Mouse (Mus musculus): ENCODE data around the gene Tmem97.
A peak's percentile ranks its signal among the peaks of the same experiment; 100 is the strongest.

The Tmem97 gene

GRCm38 (mm10) chr11:78513106-78513790 is 37.3 kb downstream of the Tmem97 start:
- H3K36me3 ChIP-seq (ENCODE audit: insufficient read depth, low read length) = peaks cover 70% of the 10 kb centered on the region
- H3K4me1 ChIP-seq (replicated peaks; ENCODE audit: low read depth, low read length) = peaks cover 53% of the 10 kb centered on the region
- H3K27me3 ChIP-seq (ENCODE audit: insufficient read depth, low read length) = no peaks in the 10 kb centered on the region
- TF ChIP-seq CTCF (conservative IDR thresholded peaks at IDR 0.05; ENCODE audit: low read length) = no peak
- no peak for TF ChIP-seq POU5F1 (IDR thresholded peaks at IDR 0.05; ENCODE audit: borderline replicate concordance, low read length)
- TF ChIP-seq NANOG (IDR thresholded peaks at IDR 0.05; ENCODE audit: borderline replicate concordance, low read length) = no peak
- H3K9me3 ChIP-seq (ENCODE audit: low read length) = no peaks in the 10 kb centered on the region
- peak overlapping the region; percentile 95 for H3K4me3 ChIP-seq (replicated peaks; ENCODE audit: low read length)

- Histone ChIP-seq H3K4me1 (replicated peaks; ENCODE audit: low read depth, low read length) (peaks cover 46% of the 10 kb centered on the region), H3K4me3 (replicated peaks; ENCODE audit: low read length) (peak within 1 kb of the TSS; percentile 95), H3K36me3 (ENCODE audit: insufficient read depth, low read length) (peaks cover 71% of the 10 kb centered on the region), H3K27me3 (ENCODE audit: insufficient read depth, low read length) (no peaks in the 10 kb centered on the region), H3K9me3 (ENCODE audit: low read length) (no peaks in the 10 kb centered on the region)
- no peak for TF ChIP-seq POU5F1 (IDR thresholded peaks at IDR 0.05; ENCODE audit: borderline replicate concordance, low read length)
- TF ChIP-seq CTCF (conservative IDR thresholded peaks at IDR 0.05; ENCODE audit: low read length) = no peak
- no peak for TF ChIP-seq NANOG (IDR thresholded peaks at IDR 0.05; ENCODE audit: borderline replicate concordance, low read length)
Measured at GRCm38 (mm10) chr11:78512025-78512957, 38.3 kb downstream of the Tmem97 start, which contains the start of the genes Tmem199 and Poldip2. TSS of gene Tmem199 (minus strand) at chr11:78512172. TSS of gene Poldip2 (plus strand) at chr11:78512193.

- no peak overlapping the region for H3K4me3 ChIP-seq (replicated peaks; ENCODE audit: low read length)
- peak; percentile 31; the same call in 1 of the 2 replicates for TF ChIP-seq CTCF (conservative IDR thresholded peaks at IDR 0.05; ENCODE audit: low read length)
- TF ChIP-seq NANOG (IDR thresholded peaks at IDR 0.05; ENCODE audit: borderline replicate concordance, low read length) = no peak
- H3K4me1 ChIP-seq (replicated peaks; ENCODE audit: low read depth, low read length) = peaks cover 34% of the 10 kb centered on the region
- no peaks in the 10 kb centered on the region for H3K27me3 ChIP-seq (ENCODE audit: insufficient read depth, low read length)
- H3K9me3 ChIP-seq (ENCODE audit: low read length) = no peaks in the 10 kb centered on the region
- peaks cover 73% of the 10 kb centered on the region for H3K36me3 ChIP-seq (ENCODE audit: insufficient read depth, low read length)
Measured at GRCm38 (mm10) chr11:78509148-78509547, 41.4 kb downstream of the Tmem97 start.

- Histone ChIP-seq H3K4me1 (replicated peaks; ENCODE audit: low read depth, low read length) (peaks cover 28% of the 10 kb centered on the region), H3K36me3 (ENCODE audit: insufficient read depth, low read length) (peaks cover 73% of the 10 kb centered on the region), H3K27me3 (ENCODE audit: insufficient read depth, low read length) (peaks cover 16% of the 10 kb centered on the region), H3K4me3 (replicated peaks; ENCODE audit: low read length) (no peak overlapping the region), H3K9me3 (ENCODE audit: low read length) (no peaks in the 10 kb centered on the region)
- TF ChIP-seq POU5F1 (IDR thresholded peaks at IDR 0.05; ENCODE audit: borderline replicate concordance, low read length) (no peak), CTCF (conservative IDR thresholded peaks at IDR 0.05; ENCODE audit: low read length) (no peak), NANOG (IDR thresholded peaks at IDR 0.05; ENCODE audit: borderline replicate concordance, low read length) (no peak)
Measured at GRCm38 (mm10) chr11:78505430-78505829, 45.1 kb downstream of the Tmem97 start.

GRCm38 (mm10) chr11:78502909-78503650 is 47.5 kb downstream of the Tmem97 start, which contains the start of gene Sebox:
TSS of gene Sebox (plus strand) at chr11:78503447.
- Histone ChIP-seq H3K4me3 (replicated peaks; ENCODE audit: low read length) (no peak within 1 kb of the TSS), H3K36me3 (ENCODE audit: insufficient read depth, low read length) (peaks cover 49% of the 10 kb centered on the region), H3K27me3 (ENCODE audit: insufficient read depth, low read length) (peaks cover 35% of the 10 kb centered on the region), H3K4me1 (replicated peaks; ENCODE audit: low read depth, low read length) (peaks cover 35% of the 10 kb centered on the region), H3K9me3 (ENCODE audit: low read length) (no peaks in the 10 kb centered on the region)
- TF ChIP-seq NANOG (IDR thresholded peaks at IDR 0.05; ENCODE audit: borderline replicate concordance, low read length) (no peak), CTCF (conservative IDR thresholded peaks at IDR 0.05; ENCODE audit: low read length) (no peak), POU5F1 (IDR thresholded peaks at IDR 0.05; ENCODE audit: borderline replicate concordance, low read length) (no peak)

GRCm38 (mm10) chr11:78501529-78501928 is 49.0 kb downstream of the Tmem97 start:
- H3K9me3 ChIP-seq (ENCODE audit: low read length) = no peaks in the 10 kb centered on the region
- TF ChIP-seq CTCF (conservative IDR thresholded peaks at IDR 0.05; ENCODE audit: low read length) = no peak
- no peak for TF ChIP-seq NANOG (IDR thresholded peaks at IDR 0.05; ENCODE audit: borderline replicate concordance, low read length)
- no peak for TF ChIP-seq POU5F1 (IDR thresholded peaks at IDR 0.05; ENCODE audit: borderline replicate concordance, low read length)
- H3K4me1 ChIP-seq (replicated peaks; ENCODE audit: low read depth, low read length) = peaks cover 42% of the 10 kb centered on the region
- peaks cover 43% of the 10 kb centered on the region for H3K27me3 ChIP-seq (ENCODE audit: insufficient read depth, low read length)
- H3K36me3 ChIP-seq (ENCODE audit: insufficient read depth, low read length) = peaks cover 34% of the 10 kb centered on the region
- no peak overlapping the region for H3K4me3 ChIP-seq (replicated peaks; ENCODE audit: low read length)

- TF ChIP-seq NANOG (IDR thresholded peaks at IDR 0.05; ENCODE audit: borderline replicate concordance, low read length) = no peak
- TF ChIP-seq CTCF (conservative IDR thresholded peaks at IDR 0.05; ENCODE audit: low read length) = no peak
- TF ChIP-seq POU5F1 (IDR thresholded peaks at IDR 0.05; ENCODE audit: borderline replicate concordance, low read length) = no peak
- H3K36me3 ChIP-seq (ENCODE audit: insufficient read depth, low read length) = peaks cover 25% of the 10 kb centered on the region
- H3K27me3 ChIP-seq (ENCODE audit: insufficient read depth, low read length) = peaks cover 51% of the 10 kb centered on the region
- H3K9me3 ChIP-seq (ENCODE audit: low read length) = no peaks in the 10 kb centered on the region
- H3K4me1 ChIP-seq (replicated peaks; ENCODE audit: low read depth, low read length) = peaks cover 42% of the 10 kb centered on the region
- H3K4me3 ChIP-seq (replicated peaks; ENCODE audit: low read length) = no peak overlapping the region
Measured at GRCm38 (mm10) chr11:78500623-78501202, 49.9 kb downstream of the Tmem97 start.

Measured in E14TG2a.4 (cell line).